Mouse (Mus musculus): ENCODE measurements around the gene Fus.

GRCm38 (mm10) chr7:127946470-127947023 lies 20.7 kb upstream of the Fus start, which contains the start of gene Prss36:
- TF ChIP-seq CTCF (IDR thresholded peaks at IDR 0.05; ENCODE audit: low read depth, low read length): no peak
- no peak for TF ChIP-seq POLR2A (IDR thresholded peaks at IDR 0.05; ENCODE audit: borderline replicate concordance, low read depth, low read length)
